Mouse (Mus musculus) olfactory bulb, adult 2 months (tissue): ENCODE data around the gene Ddo.

Source experiments
- CTCF ChIP-seq: fragments of 200-500 bp; IDR thresholded peaks from 2 replicates; pipeline ENCODE4 v1.5.1; 2012; ENCODE audit warnings: low read depth, mild to moderate bottlenecking, low read length, moderate library complexity; ENCODE audit not compliant: insufficient read depth
- POLR2A ChIP-seq: fragments of 200-500 bp; IDR thresholded peaks from 2 replicates; pipeline ENCODE4 v1.6.1; 2012; ENCODE audit warnings: mild to moderate bottlenecking, low read depth, low read length, moderate library complexity; ENCODE audit not compliant: insufficient read depth

- TF ChIP-seq CTCF (no peak), POLR2A (no peak)
Measured at GRCm38 (mm10) chr10:40725066-40725465, 95.3 kb downstream of the Ddo start.
